Mouse (Mus musculus) C2C12 (cell line): ENCODE data around the gene Tmem178.

Source experiments
- CEBPB ChIP-seq: IDR thresholded peaks from one replicate; pipeline ENCODE4 v1.6.1; 2011; ENCODE audit warnings: low read depth, mild to moderate bottlenecking, control low read depth, moderate library complexity
- CTCF ChIP-seq: IDR thresholded peaks from one replicate; pipeline ENCODE4 v1.5.1; 2011; ENCODE audit not compliant: control insufficient read depth, insufficient read depth, insufficient read length
- MAX ChIP-seq: IDR thresholded peaks from one replicate; pipeline ENCODE4 v1.6.1; 2011; ENCODE audit warnings: mild to moderate bottlenecking, control low read depth
- USF1 ChIP-seq: IDR thresholded peaks from one replicate; pipeline ENCODE4 v1.6.1; 2011; ENCODE audit warnings: low read depth, mild to moderate bottlenecking, control low read depth, moderate library complexity

DNA sequence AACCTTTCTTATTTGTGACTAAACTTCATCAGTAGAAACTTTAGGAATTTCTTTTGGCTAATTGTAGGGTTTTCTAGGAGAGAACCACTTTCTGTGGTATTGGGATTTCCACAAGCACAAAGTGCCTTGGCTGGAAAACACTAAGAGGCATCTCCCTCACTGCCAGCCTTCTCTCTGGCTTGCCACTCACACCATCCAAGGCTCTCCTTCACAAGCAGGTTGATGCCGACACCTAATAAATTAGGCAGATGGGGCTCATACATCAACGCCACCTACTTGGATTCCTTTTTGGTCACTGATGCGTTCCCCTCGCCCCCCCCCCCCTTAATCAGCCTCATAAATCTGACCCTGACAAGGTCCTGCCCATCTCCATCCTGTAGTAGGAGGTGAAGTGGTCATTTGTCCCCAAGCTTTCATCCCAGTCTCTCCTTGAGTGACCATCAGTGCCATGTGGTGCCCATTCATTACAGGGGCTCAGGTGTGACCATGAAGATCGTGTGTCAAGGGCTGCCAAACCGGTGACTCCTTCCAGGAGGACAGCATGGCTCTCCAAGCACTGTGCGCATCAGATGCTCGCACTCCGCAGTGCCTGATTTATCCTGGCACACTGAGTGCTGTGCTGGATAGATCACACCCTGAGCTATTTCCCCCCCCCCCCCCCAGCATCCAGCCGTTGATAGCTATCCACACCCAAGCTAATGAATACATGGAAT, 8.5 kb upstream of the Tmem178 start:
- no peak for TF ChIP-seq CTCF
- no peak for TF ChIP-seq CEBPB
- no peak for TF ChIP-seq USF1
- TF ChIP-seq MAX: no peak
